Mouse (Mus musculus) spleen, adult 2 months (tissue): ENCODE results near the gene Kdm5b. TPM values are rescaled to one million over a fixed set of nuclear protein-coding genes. Genes with fewer than 3 reads are reported as not detected.

ENCODE experiments used
- DNase-seq, 2 experiments: peaks; one replicate each; pipeline versions ENCODE4 v3.0.0 to v3.0.0-alpha.2; 2012 to 2021; ENCODE audit warnings: low spot score in 2 of 2, low read depth in 1 of 2
- H3K27ac ChIP-seq: fragments of 200-500 bp; 2 replicates; pipeline ENCODE4 v1.5.1; 2012; ENCODE audit warnings: low read length, inconsistent platforms; ENCODE audit not compliant: insufficient read depth
- H3K27me3 ChIP-seq: fragments of 200-500 bp; 2 replicates; pipeline ENCODE4 v1.6.1; 2012; ENCODE audit warnings: mild to moderate bottlenecking, moderate library complexity, low read length, inconsistent platforms; ENCODE audit not compliant: control insufficient read depth, insufficient read depth
- H3K36me3 ChIP-seq: fragments of 200-500 bp; 2 replicates; pipeline ENCODE4 v1.6.1; 2012; ENCODE audit warnings: mild to moderate bottlenecking, low read length, inconsistent platforms; ENCODE audit not compliant: control insufficient read depth, insufficient read depth
- H3K4me1 ChIP-seq: fragments of 200-500 bp; 2 replicates; pipeline ENCODE4 v1.6.1; 2011; ENCODE audit warnings: inconsistent platforms; ENCODE audit not compliant: control insufficient read depth, insufficient read depth, insufficient read length
- H3K4me3 ChIP-seq: fragments of 200-500 bp; 2 replicates; pipeline ENCODE4 v1.5.1; 2011; ENCODE audit warnings: mild to moderate bottlenecking, inconsistent platforms; ENCODE audit not compliant: insufficient read depth, insufficient read length; ENCODE audit errors: extremely low read depth
- CTCF ChIP-seq: fragments of 200-500 bp; IDR thresholded peaks from 2 replicates; pipeline ENCODE4 v1.5.1; 2011; ENCODE audit warnings: mild to moderate bottlenecking, inconsistent platforms; ENCODE audit not compliant: insufficient read depth, insufficient read length, insufficient replicate concordance; ENCODE audit errors: extremely low read depth
- POLR2A ChIP-seq: fragments of 200-500 bp; IDR thresholded peaks from 2 replicates; pipeline ENCODE4 v1.6.1; 2011; ENCODE audit warnings: low read depth, low read length, inconsistent platforms
- WGBS: fragments of 180-500 bp; shearing (Covaris S2); methylation state at CpG from one replicate; pipeline ENCODE4 v1.1.7; 2018; 5-methylcytosine and 5-hydroxymethylcytosine counted together
- polyA plus RNA-seq: library from polyadenylated mRNA; depleted of rRNA; stranded (reverse); fragments of >200 nt; gene quantifications from 2 replicates; pipeline ENCODE4 v1.2.3, GENCODE M21; 2012

The Kdm5b gene
- polyA plus RNA-seq, 1 experiment = 4.8 TPM

- Histone ChIP-seq H3K36me3 (no peaks in the 10 kb centered on the region), H3K4me1 (peaks cover 9% of the 10 kb centered on the region), H3K4me3 (no peak overlapping the region), H3K27me3 (peaks cover 11% of the 10 kb centered on the region), H3K27ac (no peak overlapping the region)
- WGBS = 90% methylated on average over 5 of the region's 5 CpGs
- TF ChIP-seq CTCF = no peak
- no peak for TF ChIP-seq POLR2A
- DNase-seq = no peak
These were observed 90.8 kb downstream of the Kdm5b start for GRCm38 (mm10) chr1:134650816-134651215.

- Histone ChIP-seq H3K27me3 (peaks cover 8% of the 10 kb centered on the region), H3K4me1 (peaks cover 8% of the 10 kb centered on the region), H3K27ac (no peak overlapping the region), H3K36me3 (no peaks in the 10 kb centered on the region), H3K4me3 (no peak overlapping the region)
- TF ChIP-seq POLR2A = no peak
- no peak for TF ChIP-seq CTCF
- 51% methylated on average over 13 of the region's 13 CpGs for WGBS
- DNase-seq = peak; percentile 9 to 29
These were observed 91.4 kb downstream of the Kdm5b start for GRCm38 (mm10) chr1:134651268-134651850.

- DNase-seq = no peak
- Histone ChIP-seq H3K4me1 (peaks cover 3% of the 10 kb centered on the region; the same call in 1 of the 2 replicates), H3K27ac (no peak overlapping the region), H3K27me3 (0 out of 2 replicates have a peak, but pooled peaks cover 3% of the 10 kb centered on the region), H3K4me3 (no peak overlapping the region), H3K36me3 (no peaks in the 10 kb centered on the region)
- 54% methylated on average over 4 of the region's 4 CpGs for WGBS
- TF ChIP-seq POLR2A = no peak
- TF ChIP-seq CTCF = no peak
These were observed 92.0 kb downstream of the Kdm5b start for GRCm38 (mm10) chr1:134651851-134652398.

- Histone ChIP-seq H3K4me3 (no peak overlapping the region), H3K36me3 (no peaks in the 10 kb centered on the region), H3K27ac (no peak overlapping the region), H3K27me3 (no peaks in the 10 kb centered on the region), H3K4me1 (peaks cover 3% of the 10 kb centered on the region; the same call in 1 of the 2 replicates)
- 80% methylated on average over 10 of the region's 10 CpGs for WGBS
- TF ChIP-seq POLR2A (no peak), CTCF (no peak)
- no peak for DNase-seq
These were observed 93.8 kb downstream of the Kdm5b start for GRCm38 (mm10) chr1:134653603-134654257.

GRCm38 (mm10) chr1:134658841-134659240 is 98.9 kb downstream of the Kdm5b start:
- Histone ChIP-seq H3K36me3 (no peaks in the 10 kb centered on the region), H3K4me1 (no peaks in the 10 kb centered on the region), H3K4me3 (no peak overlapping the region), H3K27me3 (no peaks in the 10 kb centered on the region), H3K27ac (no peak overlapping the region)
- 83% methylated on average over 7 of the region's 7 CpGs for WGBS
- TF ChIP-seq CTCF (no peak), POLR2A (no peak)
- no peak for DNase-seq

GRCm38 (mm10) chr1:134660163-134660562 is 100.2 kb downstream of the Kdm5b start:
- no peaks in the 10 kb centered on the region for H3K36me3 ChIP-seq
- no peak for TF ChIP-seq POLR2A
- no peak for TF ChIP-seq CTCF
- H3K27me3 ChIP-seq = no peaks in the 10 kb centered on the region
- H3K4me3 ChIP-seq = no peak overlapping the region
- DNase-seq = no peak
- no peaks in the 10 kb centered on the region for H3K4me1 ChIP-seq
- no peak overlapping the region for H3K27ac ChIP-seq
- WGBS = 75% methylated on average over 7 of the region's 7 CpGs

- WGBS = 72% methylated on average over 10 of the region's 10 CpGs
- H3K27me3 ChIP-seq = 0 out of 2 replicates have a peak, but pooled peaks cover 1% of the 10 kb centered on the region
- TF ChIP-seq POLR2A = no peak
- TF ChIP-seq CTCF = no peak
These were observed 111.5 kb downstream of the Kdm5b start for GRCm38 (mm10) chr1:134671234-134672070.

More at GRCm38 (mm10) chr1:134671234-134672070, 111.5 kb downstream of the Kdm5b start:
- H3K36me3 ChIP-seq = no peaks in the 10 kb centered on the region
- no peak overlapping the region for H3K4me3 ChIP-seq
- H3K4me1 ChIP-seq = no peaks in the 10 kb centered on the region
- no peak for DNase-seq
- no peak overlapping the region for H3K27ac ChIP-seq
